ENCODE assay signal across 11 mouse cellular contexts in the genomic region with DNA sequence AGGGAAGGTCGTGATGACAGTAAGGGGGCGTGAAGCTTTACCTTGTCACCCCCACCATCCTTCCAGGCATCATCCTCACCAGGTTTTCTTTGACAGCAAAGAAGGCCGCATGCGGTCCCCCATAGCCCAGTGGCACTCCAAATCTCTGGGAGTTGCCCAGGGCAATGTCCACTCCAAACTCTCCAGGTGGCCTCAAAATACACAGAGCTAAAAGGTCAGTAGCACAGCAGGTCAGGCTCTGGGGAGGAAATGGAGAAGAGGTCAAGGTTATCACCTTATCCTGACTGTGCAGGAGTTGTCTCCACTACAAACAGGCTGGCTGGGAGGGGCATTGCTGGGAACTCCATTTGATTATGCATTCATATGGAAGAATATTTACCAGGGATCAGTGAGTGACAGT.
"Had no signal": no experiment of that assay in that cellular context is flagged by ENCODE, and none has a peak within 500 bp of the region (broad histone marks: within the 10 kb centered on the region; RNA-seq: fewer than 3 reads in every experiment).

No protein-coding gene starts in this region.

- ATAC-seq: inflammation-experienced regulatory T-cells, adult 6 months; intestine, postnatal 0 days; midbrain, embryonic 13.5 days had no signal

- DNase-seq: kidney, adult 8-10 months; kidney, postnatal 36 days; layer of hippocampus, adult 9-11 months; layer of hippocampus, postnatal 36 days; spleen, adult 18-20 months; thymus, adult 18-20 months; thymus, postnatal 25 days had no signal

- H3K27ac ChIP-seq: limb, embryonic 15.5 days; midbrain, embryonic 13.5 days had no signal

- H3K36me3 ChIP-seq: limb, embryonic 15.5 days had no signal

- H3K4me3 ChIP-seq: limb, embryonic 15.5 days; midbrain, embryonic 13.5 days had no signal

- H3K4me2 ChIP-seq: limb, embryonic 15.5 days; midbrain, embryonic 13.5 days had no signal

- H3K27me3 ChIP-seq: limb, embryonic 15.5 days; midbrain, embryonic 13.5 days had no signal

- H3K9me3 ChIP-seq: limb, embryonic 15.5 days; midbrain, embryonic 13.5 days had no signal

- H3K4me1 ChIP-seq: limb, embryonic 15.5 days; midbrain, embryonic 13.5 days had no signal

- H3K9ac ChIP-seq: limb, embryonic 15.5 days; midbrain, embryonic 13.5 days had no signal
